Mouse (Mus musculus) midbrain, embryonic 14.5 days (tissue): ENCODE data around the gene Rita1. TPM values are rescaled to one million over a fixed set of nuclear protein-coding genes. Genes with fewer than 3 reads are reported as not detected.

ENCODE experiments used
- ATAC-seq: fragments of 200-750 bp; cut with Nextera tagmentation; 2 replicates; pipeline ENCODE4 v1.8.0; 2017; ENCODE audit warnings: moderate number of reproducible peaks, moderate library complexity; ENCODE audit not compliant: low FRiP score, low TSS enrichment
- DNase-seq: peaks from one replicate; pipeline ENCODE4 v3.0.0-alpha.2; 2015
- H3K27ac ChIP-seq: fragments of 300-500 bp; sonication (generic); replicated peaks from 2 replicates; pipeline ENCODE4 v1.5.1; 2014; ENCODE audit warnings: mild to moderate bottlenecking, low read depth, low read length, moderate library complexity
- H3K27me3 ChIP-seq: fragments of 300-500 bp; sonication (generic); 2 replicates; pipeline ENCODE4 v1.6.1; 2014; ENCODE audit warnings: low read length, control low read depth, mixed read lengths; ENCODE audit not compliant: control insufficient read depth, insufficient read depth
- H3K36me3 ChIP-seq: fragments of 300-500 bp; sonication (generic); 2 replicates; pipeline ENCODE4 v1.6.1; 2014; ENCODE audit warnings: low read length, control low read depth; ENCODE audit not compliant: control insufficient read depth, insufficient read depth
- H3K4me1 ChIP-seq: fragments of 300-500 bp; sonication (generic); 2 replicates; pipeline ENCODE4 v1.6.1; 2014; ENCODE audit warnings: mild to moderate bottlenecking, antibody characterized with exemption, low read length, control low read depth; ENCODE audit not compliant: control insufficient read depth, insufficient read depth
- H3K4me2 ChIP-seq: fragments of 300-500 bp; sonication (generic); 2 replicates; pipeline ENCODE4 v1.6.1; 2014; ENCODE audit warnings: mild to moderate bottlenecking, low read length, moderate library complexity
- H3K4me3 ChIP-seq: fragments of 300-500 bp; sonication (generic); replicated peaks from 2 replicates; pipeline ENCODE4 v1.5.1; 2014; ENCODE audit warnings: low read depth, low read length
- H3K9ac ChIP-seq: fragments of 300-500 bp; sonication (generic); replicated peaks from 2 replicates; pipeline ENCODE4 v1.6.1; 2014; ENCODE audit warnings: mild to moderate bottlenecking, low read length, moderate library complexity
- H3K9me3 ChIP-seq: fragments of 300-500 bp; sonication (generic); 2 replicates; pipeline ENCODE4 v1.6.1; 2016; ENCODE audit warnings: low read length, control low read depth, mixed read lengths; ENCODE audit not compliant: control insufficient read depth
- WGBS: fragments of 180-500 bp; shearing (Covaris S2); extraction: QIAGEN DNeasy Blood & Tissue Kit; methylation state at CpG from one replicate; pipeline ENCODE4 v1.1.7; 2014; 5-methylcytosine and 5-hydroxymethylcytosine counted together
- polyA plus RNA-seq: library from polyadenylated mRNA; unstranded; fragments of >200 nt; fragmentation: Nextera tagmentation; extraction: Ambion mirVana; gene quantifications from 2 replicates; pipeline ENCODE4 v1.2.1, GENCODE M21; 2014

Gene Rita1
- polyA plus RNA-seq, 1 experiment from 2014 or later = 20.6 TPM

DNA sequence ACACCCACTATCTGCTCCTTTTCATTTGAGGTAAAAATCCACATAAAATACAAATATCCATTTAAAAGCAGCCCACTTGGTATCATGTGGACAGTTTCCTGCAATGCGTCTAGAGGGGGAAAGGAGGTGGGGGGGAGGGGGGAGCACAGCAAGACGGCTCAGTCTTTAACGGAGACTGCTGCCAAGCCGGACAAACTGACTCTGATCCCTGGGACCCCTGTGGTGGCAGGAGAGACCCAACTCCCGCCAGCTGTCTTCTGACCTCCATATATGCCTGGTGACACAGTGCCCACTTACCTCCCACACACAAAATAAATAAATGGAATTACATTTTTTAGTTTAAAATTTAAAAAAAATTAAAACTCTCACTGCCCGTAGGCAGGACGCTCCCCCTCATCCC lies 8.9 kb downstream of the Rita1 start:
- DNase-seq = no peak
- no peaks in the 10 kb centered on the region for H3K9me3 ChIP-seq
- H3K36me3 ChIP-seq = peaks cover 5% of the 10 kb centered on the region; the same call in 1 of the 2 replicates
- no peak for ATAC-seq
- H3K27ac ChIP-seq = no peak overlapping the region
- no peak overlapping the region for H3K4me3 ChIP-seq
- no peaks in the 10 kb centered on the region for H3K27me3 ChIP-seq
- no peak overlapping the region for H3K9ac ChIP-seq
- no peak overlapping the region for H3K4me2 ChIP-seq
- 59% methylated on average over 7 of the region's 7 CpGs for WGBS
- H3K4me1 ChIP-seq = peaks cover 4% of the 10 kb centered on the region; the same call in 1 of the 2 replicates

GRCm38 (mm10) chr5:120602210-120602609 lies 10.2 kb downstream of the Rita1 start:
- no peaks in the 10 kb centered on the region for H3K9me3 ChIP-seq
- ATAC-seq = no peak
- peaks cover 4% of the 10 kb centered on the region; the same call in 1 of the 2 replicates for H3K4me1 ChIP-seq
- no peaks in the 10 kb centered on the region for H3K27me3 ChIP-seq
- WGBS = 91% methylated on average over 12 of the region's 12 CpGs
- no peaks in the 10 kb centered on the region for H3K36me3 ChIP-seq
- H3K9ac ChIP-seq = no peak overlapping the region
- H3K27ac ChIP-seq = no peak overlapping the region
- no peak overlapping the region for H3K4me2 ChIP-seq
- no peak for DNase-seq
- H3K4me3 ChIP-seq = no peak overlapping the region

DNA sequence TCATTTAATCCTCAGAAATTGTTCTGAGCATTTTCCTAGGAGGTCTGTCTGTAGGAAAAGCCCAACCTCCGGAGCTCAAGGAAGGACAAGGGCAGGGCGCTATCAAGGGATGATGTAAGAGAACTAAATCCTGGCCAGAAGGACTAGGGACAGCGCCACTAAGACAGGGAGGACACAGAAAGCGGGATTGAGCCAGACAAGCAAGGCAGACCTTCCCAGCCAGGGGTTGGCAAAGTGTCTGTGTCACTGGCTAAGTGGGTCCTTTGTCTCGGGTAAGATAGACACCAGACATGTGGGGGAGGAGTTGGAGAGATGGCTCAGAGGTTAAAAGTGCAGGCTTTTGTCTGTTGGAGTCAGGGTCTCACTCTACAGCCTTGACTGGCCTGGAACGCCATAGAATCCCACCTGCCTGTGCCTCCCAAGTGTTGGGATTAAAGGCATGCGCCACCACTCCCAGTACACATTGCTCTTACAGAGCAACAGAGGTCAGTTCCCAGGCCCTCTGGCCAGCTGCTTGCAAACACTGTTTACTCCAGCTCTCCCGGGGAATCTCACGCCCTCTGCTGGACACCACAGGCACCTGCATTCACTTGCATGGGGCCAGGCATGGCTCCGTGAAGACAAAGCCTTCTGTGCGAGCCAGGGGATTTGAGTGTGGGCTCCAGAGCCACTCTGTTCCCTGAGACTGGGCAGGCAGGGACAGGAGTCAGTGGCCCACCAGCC lies 11.3 kb downstream of the Rita1 start:
- 61% methylated on average over 11 of the region's 11 CpGs for WGBS
- Histone ChIP-seq H3K4me2 (no peak overlapping the region), H3K27me3 (no peaks in the 10 kb centered on the region), H3K9me3 (no peaks in the 10 kb centered on the region), H3K27ac (no peak overlapping the region), H3K4me3 (no peak overlapping the region), H3K4me1 (peaks cover 4% of the 10 kb centered on the region; the same call in 1 of the 2 replicates), H3K9ac (no peak overlapping the region), H3K36me3 (no peaks in the 10 kb centered on the region)
- ATAC-seq (no peak), DNase-seq (no peak)

- Histone ChIP-seq H3K27me3 (no peaks in the 10 kb centered on the region), H3K9me3 (no peaks in the 10 kb centered on the region), H3K4me3 (no peak overlapping the region), H3K4me2 (no peak overlapping the region), H3K9ac (no peak overlapping the region), H3K36me3 (no peaks in the 10 kb centered on the region), H3K4me1 (no peaks in the 10 kb centered on the region), H3K27ac (no peak overlapping the region)
- DNase-seq (no peak), ATAC-seq (no peak)
- 91% methylated on average over 6 of the region's 6 CpGs for WGBS
Observed at GRCm38 (mm10) chr5:120599625-120600024, 12.8 kb downstream of the Rita1 start.

- DNase-seq = no peak
- no peak for ATAC-seq
- H3K9ac ChIP-seq = no peak overlapping the region
- no peak overlapping the region for H3K4me3 ChIP-seq
- no peaks in the 10 kb centered on the region for H3K36me3 ChIP-seq
- WGBS = 89% methylated on average over 6 of the region's 6 CpGs
- no peak overlapping the region for H3K4me2 ChIP-seq
- no peaks in the 10 kb centered on the region for H3K4me1 ChIP-seq
- H3K27me3 ChIP-seq = no peaks in the 10 kb centered on the region
- H3K9me3 ChIP-seq = no peaks in the 10 kb centered on the region
- no peak overlapping the region for H3K27ac ChIP-seq
Observed at GRCm38 (mm10) chr5:120594485-120594884, 17.9 kb downstream of the Rita1 start.

- no peak overlapping the region for H3K4me3 ChIP-seq
- H3K36me3 ChIP-seq = no peaks in the 10 kb centered on the region
- WGBS = 72% methylated on average over 7 of the region's 7 CpGs
- peaks cover 14% of the 10 kb centered on the region for H3K4me1 ChIP-seq
- no peak overlapping the region for H3K4me2 ChIP-seq
- no peak for ATAC-seq
- H3K9ac ChIP-seq = no peak overlapping the region
- no peak for DNase-seq
- no peaks in the 10 kb centered on the region for H3K9me3 ChIP-seq
- H3K27me3 ChIP-seq = no peaks in the 10 kb centered on the region
- no peak overlapping the region for H3K27ac ChIP-seq
Observed at GRCm38 (mm10) chr5:120592141-120592540, 20.2 kb downstream of the Rita1 start.

DNA sequence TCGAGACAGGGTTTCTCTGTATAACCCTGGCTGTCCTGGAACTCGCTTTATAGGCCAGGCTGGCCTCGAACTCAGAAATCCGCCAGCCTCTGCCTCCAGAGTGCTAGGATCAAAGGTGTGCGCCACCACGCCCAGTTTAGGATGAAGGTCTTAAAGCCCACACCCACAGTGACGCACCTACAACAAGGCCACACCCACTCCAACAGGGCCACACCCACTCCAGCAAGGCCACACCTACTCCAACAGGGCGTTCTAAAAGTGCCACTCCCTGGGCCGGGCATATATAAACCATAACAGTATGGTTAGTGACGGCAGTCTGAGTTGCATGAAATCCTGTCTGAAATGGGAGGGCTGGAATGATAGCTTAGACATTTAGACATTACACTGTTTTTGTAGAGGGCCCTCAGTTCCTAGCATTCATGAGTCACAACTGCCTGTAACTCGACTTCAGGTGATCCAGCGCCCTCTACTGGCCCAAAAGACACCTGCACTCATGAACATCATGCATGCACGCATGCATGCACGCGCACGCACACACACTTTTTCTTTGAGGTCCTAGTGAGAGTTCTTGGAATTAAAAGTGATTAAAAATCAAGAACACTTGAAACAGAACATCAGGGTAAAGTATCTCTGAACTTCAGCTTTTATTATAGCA lies 21.9 kb downstream of the Rita1 start:
- H3K4me2 ChIP-seq = no peak overlapping the region
- H3K9ac ChIP-seq = no peak overlapping the region
- no peaks in the 10 kb centered on the region for H3K9me3 ChIP-seq
- H3K36me3 ChIP-seq = no peaks in the 10 kb centered on the region
- no peak for ATAC-seq
- DNase-seq = peak; percentile 35
- no peak overlapping the region for H3K27ac ChIP-seq
- no peaks in the 10 kb centered on the region for H3K27me3 ChIP-seq
- H3K4me3 ChIP-seq = no peak overlapping the region
- H3K4me1 ChIP-seq = peaks cover 18% of the 10 kb centered on the region
- 79% methylated on average over 16 of the region's 16 CpGs for WGBS

GRCm38 (mm10) chr5:120588569-120589094 lies 23.8 kb downstream of the Rita1 start, which contains the start of the genes Tpcn1 and Iqcd:
Tpcn1 (minus strand) TSS chr5:120588673.
Iqcd (plus strand) TSS chr5:120589016.
- ATAC-seq (peak; percentile 98), DNase-seq (peak; percentile 100)
- Histone ChIP-seq H3K27me3 (no peaks in the 10 kb centered on the region), H3K4me2 (peak within 1 kb of the TSS; percentile 99), H3K9me3 (no peaks in the 10 kb centered on the region), H3K9ac (peak within 1 kb of the TSS; percentile 85), H3K4me1 (peaks cover 18% of the 10 kb centered on the region), H3K36me3 (0 out of 2 replicates have a peak, but pooled peaks cover 3% of the 10 kb centered on the region), H3K4me3 (peak within 1 kb of the TSS; percentile 74), H3K27ac (peak within 1 kb of the TSS; percentile 71)
- WGBS = under 1% methylated on average over 35 of the region's 35 CpGs
